Mouse (Mus musculus) midbrain, embryonic 12.5 days (tissue): Measurements from ENCODE around the gene Col20a1. TPM values are rescaled to one million over a fixed set of nuclear protein-coding genes. Genes with fewer than 3 reads are reported as not detected.
A peak's percentile ranks its signal among the peaks of the same experiment; 100 is the strongest.

Experiments used
- ATAC-seq: fragments of 200-750 bp; cut with Nextera tagmentation; 2 replicates; pipeline ENCODE4 v1.8.0; 2017; ENCODE audit warnings: low read depth, moderate TSS enrichment, moderate library complexity; ENCODE audit not compliant: low FRiP score
- H3K27ac ChIP-seq: fragments of 300-500 bp; sonication (generic); replicated peaks from 2 replicates; pipeline ENCODE4 v1.5.1; 2016; ENCODE audit warnings: mild to moderate bottlenecking
- H3K27me3 ChIP-seq: fragments of 300-500 bp; sonication (generic); 2 replicates; pipeline ENCODE4 v1.6.1; 2016; ENCODE audit warnings: mild to moderate bottlenecking
- H3K36me3 ChIP-seq: fragments of 300-500 bp; sonication (generic); 2 replicates; pipeline ENCODE4 v1.6.1; 2016
- H3K4me1 ChIP-seq: fragments of 300-500 bp; sonication (generic); 2 replicates; pipeline ENCODE4 v1.6.1; 2016
- H3K4me2 ChIP-seq: fragments of 300-500 bp; sonication (generic); replicated peaks from 2 replicates; pipeline ENCODE4 v1.6.1; 2016; ENCODE audit warnings: mild to moderate bottlenecking, moderate library complexity
- H3K4me3 ChIP-seq: fragments of 300-500 bp; sonication (generic); 2 replicates; pipeline ENCODE4 v1.5.1; 2016; ENCODE audit warnings: mild to moderate bottlenecking
- H3K9ac ChIP-seq: fragments of 300-500 bp; sonication (generic); replicated peaks from 2 replicates; pipeline ENCODE4 v1.6.1; 2016; ENCODE audit warnings: mild to moderate bottlenecking, moderate library complexity
- H3K9me3 ChIP-seq: fragments of 300-500 bp; sonication (generic); 2 replicates; pipeline ENCODE4 v1.6.1; 2016; ENCODE audit warnings: mild to moderate bottlenecking
- WGBS: fragments of 180-500 bp; shearing (Covaris S2); methylation state at CpG from one replicate; pipeline ENCODE4 v1.1.7; 2016; 5-methylcytosine and 5-hydroxymethylcytosine counted together
- polyA plus RNA-seq: library from polyadenylated mRNA; unstranded; fragments of >200 nt; fragmentation: Nextera tagmentation; extraction: Ambion mirVana; gene quantifications from 2 replicates; pipeline ENCODE4 v1.2.1, GENCODE M21; 2016

Col20a1 gene
- polyA plus RNA-seq, 1 experiment from 2014 or later = 0.22 TPM

DNA sequence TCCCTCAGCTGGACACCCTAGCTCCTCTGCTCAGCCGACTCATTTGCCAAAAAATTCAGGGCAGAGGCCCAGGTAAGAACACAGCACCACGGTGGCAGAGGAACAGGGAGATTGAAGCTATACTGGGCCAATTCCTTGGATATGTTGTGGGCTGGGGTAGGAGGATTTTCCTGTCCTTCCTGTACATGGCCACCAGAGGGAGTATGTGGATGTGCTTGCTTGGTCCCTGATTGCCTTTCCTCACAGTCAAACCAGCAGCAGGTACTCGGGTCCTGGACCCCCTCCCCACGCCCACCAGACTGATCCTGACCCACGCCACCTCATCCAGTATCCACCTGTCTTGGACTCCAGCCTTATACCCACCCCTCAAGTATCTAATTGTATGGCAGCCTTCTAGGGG lies 10.1 kb downstream of the Col20a1 start:
- H3K4me1 ChIP-seq = no peaks in the 10 kb centered on the region
- H3K36me3 ChIP-seq = no peaks in the 10 kb centered on the region
- 13% methylated on average over 5 of the region's 5 CpGs for WGBS
- no peak overlapping the region for H3K4me2 ChIP-seq
- peak; percentile 59; the same call in 1 of the 2 replicates for ATAC-seq
- H3K27me3 ChIP-seq = no peaks in the 10 kb centered on the region
- H3K9me3 ChIP-seq = no peaks in the 10 kb centered on the region
- H3K27ac ChIP-seq = no peak overlapping the region
- H3K4me3 ChIP-seq = no peak overlapping the region
- no peak overlapping the region for H3K9ac ChIP-seq

DNA sequence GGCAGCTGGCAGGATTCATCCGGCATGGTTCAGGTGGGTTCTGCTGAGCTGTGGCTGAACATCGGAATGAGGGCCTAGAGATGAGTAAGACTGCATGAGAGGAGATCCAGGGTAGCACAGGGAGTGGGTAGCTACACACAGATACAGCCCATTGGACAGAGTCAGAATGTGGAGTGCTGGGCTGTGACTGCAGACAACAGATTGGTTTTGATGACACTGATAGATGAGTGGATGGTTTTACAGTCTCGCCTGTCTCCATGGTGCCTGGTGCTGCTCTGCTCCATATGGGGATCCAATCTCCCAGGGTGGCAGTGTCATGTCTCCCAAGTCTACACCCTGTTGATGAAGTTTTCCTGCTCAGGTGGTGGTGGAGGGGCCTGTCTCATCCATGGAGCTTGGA lies 10.6 kb downstream of the Col20a1 start:
- Histone ChIP-seq H3K9ac (no peak overlapping the region), H3K4me3 (no peak overlapping the region), H3K27me3 (no peaks in the 10 kb centered on the region), H3K9me3 (no peaks in the 10 kb centered on the region), H3K27ac (no peak overlapping the region), H3K36me3 (no peaks in the 10 kb centered on the region), H3K4me2 (no peak overlapping the region), H3K4me1 (no peaks in the 10 kb centered on the region)
- no peak for ATAC-seq
- WGBS = 73% methylated on average over 3 of the region's 3 CpGs

DNA sequence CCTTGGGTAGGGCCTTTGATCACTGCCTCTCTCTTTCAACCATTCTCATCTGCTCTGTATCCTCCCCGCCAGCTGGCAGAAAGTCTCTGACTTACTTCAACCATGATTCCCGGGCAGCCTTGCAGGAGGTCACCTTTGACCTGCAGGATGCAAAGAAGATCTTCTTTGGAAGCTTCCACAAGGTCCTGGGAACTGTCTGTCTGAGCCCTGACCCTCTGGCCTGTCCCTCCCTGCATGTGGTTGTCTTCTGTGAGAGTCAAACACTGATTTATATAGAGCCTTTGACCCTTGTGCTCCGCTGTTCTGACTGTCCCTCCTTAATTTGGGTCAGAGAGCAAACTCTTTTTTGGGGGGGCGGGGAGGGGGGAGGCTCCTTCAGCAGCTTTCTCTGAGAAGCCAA lies 20.7 kb downstream of the Col20a1 start:
- H3K27me3 ChIP-seq = no peaks in the 10 kb centered on the region
- no peaks in the 10 kb centered on the region for H3K36me3 ChIP-seq
- 43% methylated on average over 4 of the region's 4 CpGs for WGBS
- no peaks in the 10 kb centered on the region for H3K4me1 ChIP-seq
- no peak overlapping the region for H3K4me3 ChIP-seq
- H3K9me3 ChIP-seq = no peaks in the 10 kb centered on the region
- no peak overlapping the region for H3K9ac ChIP-seq
- no peak overlapping the region for H3K27ac ChIP-seq
- H3K4me2 ChIP-seq = no peak overlapping the region
- ATAC-seq = no peak

DNA sequence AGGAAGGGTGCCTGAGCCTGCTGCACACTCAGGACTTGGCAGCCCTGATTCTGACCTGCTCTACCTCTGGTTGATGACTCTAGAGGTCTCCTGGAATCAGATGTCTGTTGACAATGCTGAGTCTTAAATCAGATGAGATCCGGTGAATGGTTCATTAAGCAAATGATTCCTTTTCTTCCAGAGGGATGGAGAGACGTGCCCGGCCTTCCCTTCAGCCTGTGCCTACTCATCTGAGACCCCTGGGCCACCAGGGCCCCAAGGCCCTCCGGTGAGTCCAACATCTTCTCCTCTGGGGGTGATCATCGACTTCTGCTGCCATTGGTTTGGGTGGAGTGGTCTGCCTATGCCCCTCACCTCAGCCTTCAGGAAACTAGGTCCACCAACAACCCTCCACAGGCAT lies 22.0 kb downstream of the Col20a1 start:
- no peak for ATAC-seq
- 60% methylated on average over 5 of the region's 5 CpGs for WGBS

DNA sequence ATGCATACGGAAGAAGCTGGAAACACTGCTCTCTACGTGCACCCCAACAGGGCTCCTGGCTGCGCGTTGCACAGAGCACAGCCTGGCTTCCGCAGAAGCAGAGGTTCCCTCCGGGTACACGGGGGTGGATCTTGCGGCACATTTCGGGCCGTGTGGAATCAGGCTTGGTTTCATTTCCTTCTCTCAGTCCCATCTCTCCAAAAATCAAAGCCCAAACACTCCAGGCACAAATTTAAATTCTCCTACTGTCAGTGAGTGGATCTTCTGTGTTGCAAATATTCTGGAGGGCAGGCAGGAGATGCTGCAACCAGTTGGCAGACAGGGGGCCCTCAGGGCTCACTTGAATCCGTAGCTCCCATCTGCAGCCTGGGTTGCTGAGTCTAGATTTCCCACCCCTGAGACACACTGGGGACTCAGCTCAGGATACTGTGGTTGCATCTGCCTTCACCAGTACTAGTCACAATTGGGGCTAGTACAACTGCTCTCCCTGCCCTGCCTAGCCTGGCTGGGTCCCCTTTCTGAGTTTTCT lies 45.1 kb downstream of the Col20a1 start:
- no peaks in the 10 kb centered on the region for H3K4me1 ChIP-seq
- peaks cover 41% of the 10 kb centered on the region for H3K36me3 ChIP-seq
- no peak overlapping the region for H3K9ac ChIP-seq
- no peaks in the 10 kb centered on the region for H3K27me3 ChIP-seq
- no peak overlapping the region for H3K27ac ChIP-seq
- no peak overlapping the region for H3K4me2 ChIP-seq
- no peak overlapping the region for H3K4me3 ChIP-seq
- 84% methylated on average over 11 of the region's 11 CpGs for WGBS
- H3K9me3 ChIP-seq = no peaks in the 10 kb centered on the region
- ATAC-seq = no peak

More for the DNA sequence above, 22.0 kb downstream of the Col20a1 start:
- H3K4me1 ChIP-seq = no peaks in the 10 kb centered on the region
- H3K27ac ChIP-seq = no peak overlapping the region
- no peak overlapping the region for H3K4me3 ChIP-seq
- no peaks in the 10 kb centered on the region for H3K27me3 ChIP-seq
- no peak overlapping the region for H3K4me2 ChIP-seq
- H3K9ac ChIP-seq = no peak overlapping the region
- no peaks in the 10 kb centered on the region for H3K9me3 ChIP-seq
- no peaks in the 10 kb centered on the region for H3K36me3 ChIP-seq

DNA sequence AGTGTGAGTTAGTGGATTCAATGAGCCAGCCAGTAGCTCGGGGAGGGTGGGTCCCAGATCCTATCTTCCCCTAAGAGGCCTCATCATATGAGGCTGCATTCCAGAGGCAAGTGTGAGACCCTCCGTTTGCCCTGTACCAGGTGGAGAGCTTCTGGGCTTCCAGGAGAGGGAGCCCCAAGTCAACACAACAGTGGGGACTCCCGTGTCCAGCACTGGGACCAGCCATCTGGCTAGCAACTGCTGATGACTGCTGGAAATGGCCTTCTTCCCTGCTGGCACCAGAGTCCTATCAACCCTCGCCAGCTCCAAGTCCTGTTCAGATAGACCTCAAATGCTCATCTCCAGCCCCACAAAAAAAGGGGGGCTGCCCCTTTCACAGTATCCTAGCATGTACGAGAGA lies 46.1 kb downstream of the Col20a1 start:
- Histone ChIP-seq H3K27ac (no peak overlapping the region), H3K4me2 (no peak overlapping the region), H3K4me3 (no peak overlapping the region), H3K4me1 (peaks cover 3% of the 10 kb centered on the region; the same call in 1 of the 2 replicates), H3K36me3 (peaks cover 41% of the 10 kb centered on the region), H3K9ac (no peak overlapping the region), H3K27me3 (peaks cover 6% of the 10 kb centered on the region; the same call in 1 of the 2 replicates), H3K9me3 (no peaks in the 10 kb centered on the region)
- no peak for ATAC-seq
- WGBS = 57% methylated on average over 5 of the region's 5 CpGs

DNA sequence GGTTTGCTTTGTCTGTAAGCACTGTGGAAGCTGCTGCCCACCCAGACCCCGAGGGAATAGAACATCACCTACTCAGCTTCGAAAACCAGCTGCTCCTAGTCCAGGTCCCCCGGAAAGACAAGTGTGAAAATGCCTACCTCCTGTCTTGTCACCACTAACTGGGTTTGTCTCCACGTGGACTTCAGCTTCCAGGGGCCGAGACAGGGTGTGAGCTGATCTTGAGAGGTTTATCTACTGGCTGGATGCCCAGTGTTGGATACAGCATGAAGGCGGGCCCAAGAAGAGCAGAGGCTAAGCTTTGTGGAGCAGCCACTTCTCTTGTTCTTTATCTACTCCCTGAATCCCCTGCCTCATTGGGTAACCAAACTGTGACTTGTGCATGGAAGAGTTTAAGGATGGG lies 47.0 kb downstream of the Col20a1 start:
- Histone ChIP-seq H3K4me2 (no peak overlapping the region), H3K27me3 (peaks cover 15% of the 10 kb centered on the region), H3K27ac (no peak overlapping the region), H3K9ac (no peak overlapping the region), H3K36me3 (peaks cover 34% of the 10 kb centered on the region), H3K4me1 (peaks cover 9% of the 10 kb centered on the region), H3K9me3 (no peaks in the 10 kb centered on the region), H3K4me3 (no peak overlapping the region)
- no peak for ATAC-seq
- WGBS = 76% methylated on average over 6 of the region's 6 CpGs

DNA sequence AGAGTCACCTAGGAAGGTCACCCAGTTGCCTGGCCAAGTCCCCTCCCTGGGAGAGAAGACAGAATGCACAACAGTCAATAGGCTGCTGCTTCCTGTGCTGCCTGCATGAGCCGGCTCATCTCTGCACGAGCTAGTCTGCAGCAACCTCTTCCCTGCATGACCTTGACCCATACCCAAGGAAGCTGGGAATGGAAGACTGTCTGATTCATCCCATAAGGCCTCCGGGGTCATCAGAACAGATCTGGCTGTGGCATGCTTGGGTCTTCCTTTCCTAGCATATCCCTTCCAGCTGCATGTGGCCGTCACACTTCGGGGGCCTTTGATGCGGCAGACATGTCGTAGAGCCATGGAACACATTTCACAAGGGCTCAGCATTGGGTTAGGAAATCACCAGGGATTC lies 48.9 kb downstream of the Col20a1 start:
- no peaks in the 10 kb centered on the region for H3K9me3 ChIP-seq
- peaks cover 32% of the 10 kb centered on the region for H3K27me3 ChIP-seq
- H3K4me1 ChIP-seq = peaks cover 22% of the 10 kb centered on the region
- WGBS = 83% methylated on average over 7 of the region's 7 CpGs
- H3K9ac ChIP-seq = no peak overlapping the region
- no peak overlapping the region for H3K4me3 ChIP-seq
- no peak overlapping the region for H3K27ac ChIP-seq
- 0 out of 2 replicates have a peak, but pooled peaks cover 17% of the 10 kb centered on the region for H3K36me3 ChIP-seq
- ATAC-seq = no peak
- no peak overlapping the region for H3K4me2 ChIP-seq

DNA sequence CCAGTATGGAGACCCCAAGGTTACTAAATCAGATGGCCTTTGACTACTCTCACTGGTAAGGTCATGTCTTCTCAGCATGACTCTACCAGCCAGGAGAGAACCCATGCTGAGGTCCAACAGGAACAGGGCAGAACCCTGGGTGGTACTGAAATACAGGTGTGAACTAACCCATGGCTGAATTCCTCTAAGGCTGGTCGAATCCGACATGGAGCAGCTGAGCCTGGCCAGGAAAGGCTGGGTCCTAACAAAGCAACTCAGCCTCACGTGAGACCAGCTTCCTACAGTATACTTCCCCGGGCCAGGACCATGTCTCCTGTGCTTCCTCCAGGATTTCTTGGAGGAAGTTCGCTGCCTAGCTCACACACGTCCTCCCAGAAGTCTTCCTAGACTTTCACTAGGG lies 50.2 kb downstream of the Col20a1 start:
- H3K4me3 ChIP-seq = no peak overlapping the region
- ATAC-seq = no peak
- H3K4me1 ChIP-seq = peaks cover 24% of the 10 kb centered on the region
- no peak overlapping the region for H3K9ac ChIP-seq
- H3K36me3 ChIP-seq = 0 out of 2 replicates have a peak, but pooled peaks cover 12% of the 10 kb centered on the region
- 0 out of 2 replicates have a peak overlapping the region, but pooled peaks have one; percentile 80 for H3K4me2 ChIP-seq
- 77% methylated on average over 6 of the region's 6 CpGs for WGBS
- no peak overlapping the region for H3K27ac ChIP-seq
- peaks cover 42% of the 10 kb centered on the region for H3K27me3 ChIP-seq
- H3K9me3 ChIP-seq = no peaks in the 10 kb centered on the region

DNA sequence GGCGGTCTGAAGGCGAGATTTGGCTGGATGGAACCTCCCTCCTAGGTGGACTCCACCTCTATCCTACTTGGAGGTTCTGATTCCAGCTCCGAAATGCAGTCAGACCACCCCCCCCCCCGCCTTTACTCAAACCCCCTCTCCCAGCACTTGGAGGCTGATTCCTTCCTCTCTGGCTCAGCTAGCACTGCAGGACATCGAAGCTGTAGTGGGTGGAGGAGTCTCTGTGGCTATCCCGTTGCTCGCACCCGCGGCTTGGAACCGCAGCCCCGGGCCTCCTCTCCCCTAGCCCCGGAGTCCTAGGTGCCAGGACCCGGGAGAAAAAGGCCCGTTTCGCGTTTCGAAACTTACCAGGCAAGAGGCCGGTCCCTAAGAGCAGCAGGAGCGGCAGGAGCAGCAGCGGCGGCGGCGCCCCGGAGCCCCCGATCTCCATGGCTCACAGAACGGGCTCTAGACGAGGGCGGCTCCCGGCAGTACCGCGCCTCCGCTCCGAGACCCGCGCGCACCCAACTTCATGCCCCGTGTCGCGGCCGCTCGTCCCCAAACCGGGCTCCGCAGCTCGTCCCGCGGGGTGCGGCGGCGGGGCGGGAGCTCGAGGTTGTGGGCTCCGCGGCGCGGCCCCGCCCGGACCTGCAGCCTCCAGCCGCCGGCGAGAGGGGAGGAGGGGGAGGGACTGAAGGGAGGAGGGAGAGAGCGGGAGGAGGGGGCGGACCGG lies 52.5 kb downstream of the Col20a1 start:
- peaks cover 46% of the 10 kb centered on the region for H3K4me1 ChIP-seq
- peak overlapping the region; percentile 58 for H3K27ac ChIP-seq

DNA sequence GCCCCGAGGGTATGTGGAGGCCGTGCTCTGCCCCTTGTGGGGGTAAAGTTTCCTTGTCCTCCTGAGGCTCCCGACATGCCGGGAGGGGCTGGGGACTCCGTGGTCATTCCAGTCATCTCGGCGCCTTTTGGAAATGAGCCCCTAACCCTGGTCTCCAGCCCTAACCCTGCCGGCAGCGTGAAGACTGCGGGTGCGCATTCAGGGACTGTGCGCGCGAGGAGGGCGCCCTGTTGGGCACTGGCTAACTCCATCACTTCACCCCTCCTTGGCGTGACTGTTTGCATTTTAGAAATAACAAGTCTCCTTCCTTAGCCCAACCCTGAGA lies 53.0 kb downstream of the Col20a1 start:
- H3K9ac ChIP-seq = peak overlapping the region; percentile 84
- H3K4me1 ChIP-seq = peaks cover 52% of the 10 kb centered on the region
- no peaks in the 10 kb centered on the region for H3K9me3 ChIP-seq
- peak overlapping the region; percentile 58 for H3K27ac ChIP-seq
- H3K4me3 ChIP-seq = peak overlapping the region; percentile 73
- H3K27me3 ChIP-seq = peaks cover 42% of the 10 kb centered on the region
- WGBS = under 1% methylated on average over 16 of the region's 16 CpGs
- ATAC-seq = peak; percentile 9; the same call in 1 of the 2 replicates
- no peaks in the 10 kb centered on the region for H3K36me3 ChIP-seq
- peak overlapping the region; percentile 80 for H3K4me2 ChIP-seq

More for the DNA sequence above, 52.5 kb downstream of the Col20a1 start:
- H3K9ac ChIP-seq = peak overlapping the region; percentile 84
- peak overlapping the region; percentile 80 for H3K4me2 ChIP-seq
- 0 out of 2 replicates have a peak, but pooled peaks cover 2% of the 10 kb centered on the region for H3K36me3 ChIP-seq
- H3K4me3 ChIP-seq = peak overlapping the region; percentile 73
- H3K27me3 ChIP-seq = peaks cover 42% of the 10 kb centered on the region
- under 1% methylated on average over 57 of the region's 63 CpGs for WGBS
- peak; percentile 44; the same call in 1 of the 2 replicates for ATAC-seq
- no peaks in the 10 kb centered on the region for H3K9me3 ChIP-seq

DNA sequence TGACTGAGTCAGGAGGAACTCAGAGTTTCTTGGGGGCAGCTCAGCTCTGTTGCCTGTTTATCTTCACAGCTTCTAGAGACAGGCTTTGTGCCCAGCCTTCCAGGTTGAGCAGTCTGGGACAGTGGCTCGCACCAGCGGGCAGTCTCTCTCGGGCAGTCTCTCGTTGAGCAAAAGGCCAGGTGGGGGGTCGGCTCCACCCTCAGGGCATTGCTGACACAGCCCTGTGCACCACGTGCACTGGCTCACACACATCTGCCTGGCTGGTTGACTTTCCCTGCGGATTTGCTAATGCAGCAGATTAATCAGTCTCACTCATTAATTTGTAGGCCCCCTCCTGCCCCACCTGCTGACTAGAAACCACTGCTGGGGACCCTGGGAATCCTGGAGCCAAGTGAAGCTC lies 55.6 kb downstream of the Col20a1 start:
- WGBS = 3% methylated on average over 7 of the region's 7 CpGs
- H3K4me1 ChIP-seq = peaks cover 54% of the 10 kb centered on the region
- no peaks in the 10 kb centered on the region for H3K36me3 ChIP-seq
- H3K9ac ChIP-seq = no peak overlapping the region
- peak; percentile 32 for ATAC-seq
- peaks cover 40% of the 10 kb centered on the region for H3K27me3 ChIP-seq
- no peaks in the 10 kb centered on the region for H3K9me3 ChIP-seq
- peak overlapping the region; percentile 80 for H3K27ac ChIP-seq
- no peak overlapping the region for H3K4me3 ChIP-seq
- 0 out of 2 replicates have a peak overlapping the region, but pooled peaks have one; percentile 9 for H3K4me2 ChIP-seq
